Mouse (Mus musculus) liver, adult 2 months (tissue): ENCODE results near the gene Fbxw17.
"Not testable (repeated sequence)": the region's sequence is repeated elsewhere in the genome, so short reads cannot be mapped to it uniquely, and the experiment has no call there.

Experiments
- CTCF ChIP-seq: fragments of 200-500 bp; IDR thresholded peaks from 2 replicates; pipeline ENCODE4 v1.5.1; 2011; ENCODE audit warnings: low read depth, low read length, control low read depth
- POLR2A ChIP-seq: fragments of 200-500 bp; IDR thresholded peaks from 2 replicates; pipeline ENCODE4 v1.6.1; 2011; ENCODE audit warnings: low read length, control low read depth; ENCODE audit not compliant: insufficient read depth; ENCODE audit errors: extremely low read depth

GRCm38 (mm10) chr13:50372934-50373705 is 44.5 kb upstream of the Fbxw17 start:
- not testable (repeated sequence) for TF ChIP-seq CTCF, POLR2A
